Mouse (Mus musculus) cerebellum, postnatal 14 days (tissue): ENCODE measurements around the gene Rnls.
A peak's percentile ranks its signal among the peaks of the same experiment; 100 is the strongest.

Experiments
- DNase-seq, 2 experiments: peaks; one replicate each; pipeline ENCODE4 v3.0.0; 2021; ENCODE audit warnings: mixed read lengths in 2 of 2

Rnls gene

GRCm38 (mm10) chr19:33259164-33259563 lies 132.9 kb downstream of the Rnls start:
- no peak for DNase-seq

DNA sequence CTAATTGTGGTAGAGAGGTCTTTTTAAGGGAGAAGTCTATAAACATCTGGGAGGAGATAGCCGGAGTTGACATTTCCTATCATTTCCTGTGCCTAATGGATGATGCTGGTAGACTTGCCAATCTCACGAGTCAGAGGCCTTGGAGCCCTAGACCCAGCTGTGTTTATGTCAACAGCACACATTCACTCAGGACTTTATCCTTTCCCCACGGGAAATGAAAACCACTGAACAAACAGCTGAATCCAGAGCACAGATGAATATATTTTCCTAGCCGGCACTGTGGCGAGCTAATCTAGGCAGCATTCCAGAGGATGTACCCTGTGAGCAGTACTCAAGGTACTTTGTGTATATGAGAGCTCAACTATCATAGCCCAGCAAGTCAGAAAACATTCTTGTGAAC lies 138.2 kb downstream of the Rnls start:
- DNase-seq, result no peak

DNA sequence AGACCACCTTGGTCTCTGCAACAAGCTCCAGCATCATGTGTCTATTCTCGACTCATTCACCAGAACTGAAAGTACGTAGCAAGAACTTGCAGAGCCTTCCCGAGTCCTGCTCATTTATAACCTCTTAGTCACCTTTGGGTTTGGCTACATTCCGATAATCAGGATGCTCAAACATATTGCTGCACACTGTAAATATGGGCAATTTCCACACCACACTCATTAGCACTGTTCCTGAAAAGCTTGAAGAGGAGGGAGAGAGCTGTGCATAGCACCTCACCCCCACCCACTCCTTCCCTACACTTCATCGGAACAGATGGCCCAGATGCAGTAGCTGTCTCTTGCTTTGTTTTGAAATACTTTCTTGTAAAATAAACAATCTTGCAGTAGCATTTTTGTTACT lies 139.9 kb downstream of the Rnls start:
- no peak for DNase-seq

- no peak for DNase-seq
Observed at GRCm38 (mm10) chr19:33244196-33244595, 147.9 kb downstream of the Rnls start.

- DNase-seq, result no peak
Observed at GRCm38 (mm10) chr19:33240386-33240785, 151.7 kb downstream of the Rnls start.

DNA sequence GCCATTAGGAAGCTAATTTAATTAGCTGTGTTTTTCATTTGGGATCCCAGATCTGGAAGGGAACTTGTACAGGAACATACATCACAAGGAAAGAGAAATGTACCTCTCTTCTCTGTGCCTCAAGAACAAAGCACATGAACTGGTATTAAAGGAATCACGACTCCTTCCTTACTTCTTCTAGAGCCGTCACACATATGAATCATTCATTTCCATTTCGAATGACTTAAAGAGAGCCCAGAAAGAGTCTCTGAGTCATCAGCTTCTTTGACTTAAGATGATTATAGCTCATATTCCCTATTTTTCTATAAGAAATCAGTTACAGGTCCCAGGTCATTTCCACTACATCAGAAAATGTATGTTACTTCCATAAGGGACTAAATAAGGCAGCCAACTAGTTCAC lies 159.2 kb downstream of the Rnls start:
- DNase-seq, result no peak

DNA sequence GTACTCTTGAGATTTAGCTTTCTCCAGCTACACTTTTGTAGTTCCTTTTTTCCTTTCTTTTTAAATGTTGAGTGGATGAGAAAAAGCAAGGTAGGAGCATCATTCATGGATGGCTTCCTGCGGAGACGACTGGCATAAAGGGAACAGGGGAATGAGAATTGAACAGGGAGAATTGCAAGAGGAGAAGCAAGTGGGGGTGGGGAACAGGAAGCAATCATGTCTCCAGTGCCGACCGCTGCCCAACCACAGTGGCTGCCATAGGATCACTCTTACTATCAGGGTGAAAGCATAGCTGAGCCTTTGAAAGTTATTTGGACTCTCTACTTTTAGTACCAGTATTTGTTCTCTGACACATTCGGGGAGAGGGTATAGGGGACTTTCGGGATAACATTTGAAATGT lies 160.8 kb downstream of the Rnls start:
- no peak for DNase-seq

- DNase-seq, result peak; percentile 88
Observed at GRCm38 (mm10) chr19:33227004-33227403, 165.1 kb downstream of the Rnls start.

- DNase-seq, result peak; percentile 20 to 34
Observed at GRCm38 (mm10) chr19:33225858-33226705, 166.0 kb downstream of the Rnls start.

DNA sequence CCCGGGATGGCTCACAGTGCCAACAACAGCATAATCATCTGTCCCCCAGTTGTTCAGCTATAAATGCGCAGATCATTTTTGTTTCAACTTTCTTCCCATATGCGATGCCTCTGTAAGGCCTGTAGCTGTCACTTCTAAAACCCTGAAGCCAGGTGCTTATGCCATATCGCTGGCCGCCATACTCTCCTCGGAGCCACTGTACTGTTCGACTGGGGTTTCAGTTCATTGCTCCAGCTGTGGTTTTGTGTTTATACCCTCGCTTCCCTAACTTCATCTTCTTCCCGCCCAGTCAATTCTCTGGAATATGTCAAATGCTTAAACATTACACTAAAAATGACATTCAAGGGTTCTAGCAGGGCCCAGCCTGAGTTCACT lies 167.1 kb downstream of the Rnls start:
- no peak for DNase-seq

DNA sequence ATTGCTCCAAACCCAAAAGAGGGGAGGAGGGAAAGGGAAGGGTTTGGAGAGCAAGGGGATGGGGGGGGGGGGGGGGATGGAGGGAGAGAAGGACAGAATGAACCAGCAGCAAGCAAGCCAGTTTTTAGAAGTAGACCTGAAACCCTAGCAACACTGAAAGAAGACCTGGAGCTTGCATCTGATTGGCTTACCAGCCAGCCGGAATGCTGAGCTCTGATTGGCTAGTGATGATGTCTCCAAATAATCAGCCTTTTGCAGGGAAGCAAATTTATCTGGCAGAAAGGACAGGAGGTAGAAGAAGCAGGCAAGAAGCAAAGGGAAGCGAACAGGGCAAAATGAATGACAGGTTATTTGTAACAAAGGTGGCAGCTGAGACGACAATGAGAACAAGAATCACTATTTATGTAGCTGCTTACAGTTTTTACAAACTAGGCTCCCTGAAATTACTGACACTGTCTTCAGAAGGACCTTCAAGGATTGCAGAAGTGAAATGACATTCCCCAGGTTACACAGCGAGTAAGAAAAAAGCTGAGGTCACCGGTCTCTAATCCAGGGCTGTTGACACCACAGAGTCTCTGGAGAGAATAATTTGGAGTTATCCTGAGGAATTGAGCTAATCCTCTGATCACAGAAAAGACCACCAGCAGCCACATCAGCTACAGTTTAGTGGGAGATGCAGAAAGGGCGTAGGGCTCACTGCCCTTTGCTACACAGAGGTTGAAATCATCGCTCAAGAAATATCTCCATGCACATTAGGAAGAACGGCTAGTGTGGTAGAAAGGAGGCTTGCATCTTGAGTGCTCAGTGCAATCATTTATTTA lies 167.7 kb downstream of the Rnls start:
- peak; percentile 81 to 85 for DNase-seq

- peak in 1 of 2 experiments; percentile 19 for DNase-seq
Observed at GRCm38 (mm10) chr19:33223766-33224165, 168.3 kb downstream of the Rnls start.

GRCm38 (mm10) chr19:33223276-33223675 lies 168.8 kb downstream of the Rnls start:
- DNase-seq, result peak; percentile 44 to 53

- peak; percentile 3 to 4 for DNase-seq
Observed at GRCm38 (mm10) chr19:33222595-33223223, 169.4 kb downstream of the Rnls start.

- peak in 1 of 2 experiments; percentile 5 for DNase-seq
Observed at GRCm38 (mm10) chr19:33217791-33218300, 174.2 kb downstream of the Rnls start.

DNA sequence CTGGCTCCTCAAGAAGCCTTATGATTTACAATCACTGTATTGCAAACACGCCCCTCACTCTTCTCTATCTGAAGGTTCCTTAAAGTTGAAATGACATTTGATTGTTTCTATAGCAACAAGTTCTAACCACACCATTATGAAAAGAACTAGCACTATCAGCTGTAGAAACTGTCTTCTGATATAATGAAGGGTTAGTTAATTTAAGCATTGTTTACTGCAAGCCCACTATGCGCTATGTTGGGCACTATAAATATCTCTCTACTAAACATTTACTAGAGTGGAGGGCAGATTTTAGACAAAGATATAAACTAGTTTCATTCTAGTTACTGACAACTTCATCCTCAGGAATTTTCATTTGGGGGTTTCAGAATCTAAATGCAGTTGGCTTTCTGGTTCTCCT lies 182.4 kb downstream of the Rnls start:
- no peak for DNase-seq

GRCm38 (mm10) chr19:33207991-33208390 lies 184.1 kb downstream of the Rnls start:
- no peak for DNase-seq

DNA sequence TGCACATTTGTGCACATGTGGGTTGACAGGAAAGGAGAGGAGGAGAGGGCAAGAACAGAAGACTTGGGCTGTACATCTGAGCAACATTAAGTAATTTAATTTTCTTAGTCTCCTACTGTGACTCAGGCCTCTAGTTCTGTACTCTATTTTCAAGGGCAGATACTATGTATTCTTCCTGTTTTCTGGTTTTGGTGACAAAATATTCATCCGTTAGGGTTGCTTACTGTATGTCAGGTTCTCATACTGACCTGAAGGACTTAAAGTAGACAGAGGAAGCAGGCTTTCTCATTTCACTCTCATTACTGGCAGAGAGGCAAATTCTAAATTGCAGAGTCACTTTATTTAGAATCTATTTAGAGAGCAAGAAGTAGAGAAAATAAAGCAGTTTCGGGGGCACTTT lies 186.7 kb downstream of the Rnls start:
- DNase-seq, result no peak

- DNase-seq, result no peak
Observed at GRCm38 (mm10) chr19:33202422-33202821, 189.7 kb downstream of the Rnls start.

- no peak for DNase-seq
Observed at GRCm38 (mm10) chr19:33201181-33201580, 190.9 kb downstream of the Rnls start.

- no peak for DNase-seq
Observed at GRCm38 (mm10) chr19:33192064-33192463, 200.0 kb downstream of the Rnls start.

DNA sequence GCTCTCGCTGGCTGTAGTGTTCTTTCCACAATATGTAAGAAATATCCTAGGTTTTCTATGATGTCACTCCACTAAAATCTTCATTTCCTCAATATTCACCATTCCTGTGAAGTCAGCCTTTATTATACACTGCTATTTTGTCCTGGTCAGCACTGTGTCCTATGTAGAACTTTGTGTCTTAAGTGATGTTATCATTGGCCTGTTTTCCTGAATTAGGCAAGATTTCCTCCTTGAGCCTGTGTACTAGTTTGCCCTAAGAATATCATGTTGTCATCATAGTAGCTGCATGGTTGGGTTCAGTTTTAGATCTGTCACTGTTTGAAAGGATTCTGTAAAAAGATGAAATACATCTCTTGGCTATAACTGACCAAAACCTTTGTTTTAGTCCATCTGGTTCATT lies 203.3 kb downstream of the Rnls start:
- DNase-seq, result no peak

DNA sequence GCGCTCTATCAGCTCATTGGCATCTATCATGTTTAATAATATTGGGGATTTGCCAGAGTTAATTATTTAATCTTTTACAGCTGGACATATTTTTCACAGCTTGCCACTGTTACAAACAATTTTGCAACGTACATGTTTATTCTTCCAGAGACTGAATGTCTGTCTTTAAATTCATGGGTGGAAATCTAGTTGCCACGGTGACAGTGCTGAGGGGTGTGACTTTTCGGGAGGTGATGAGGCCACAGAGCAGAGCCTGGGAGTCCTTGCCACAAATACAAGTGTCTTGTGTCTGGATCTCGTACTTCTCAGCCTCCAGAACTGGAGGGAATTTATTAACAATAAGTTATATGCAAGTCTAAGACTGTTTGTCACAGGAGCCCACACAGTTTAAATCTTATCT lies 212.5 kb downstream of the Rnls start:
- no peak for DNase-seq
